ENCODE assay signal across 17 mouse cellular contexts in genomic region chr16:44722666-44723065, GRCm38 (mm10). TPM values are rescaled to one million over a fixed set of nuclear protein-coding genes. Genes with fewer than 3 reads are reported as not detected.
DNase-seq lines count a peak whose midpoint lies in the region; ATAC-seq and TF ChIP-seq lines count a peak whose summit lies in the region.
"Had no signal": no experiment of that assay in that cellular context is flagged by ENCODE, and none has a peak within 500 bp of the region (broad histone marks: within the 10 kb centered on the region; RNA-seq: fewer than 3 reads in every experiment).

No protein-coding gene starts in this region.

- H3K4me1 ChIP-seq in heart, embryonic 16.5 days (ENCODE audit: control insufficient read depth, insufficient read depth, low read length), result peaks cover 20% of the 10 kb centered on the region
- 0 out of 2 replicates have a peak, but pooled peaks cover 5% of the 10 kb centered on the region for H3K4me1 ChIP-seq in kidney, postnatal 0 days (replicated peaks; ENCODE audit: insufficient read depth, low read length)
- 0 out of 2 replicates have a peak, but pooled peaks cover 5% of the 10 kb centered on the region for H3K4me1 ChIP-seq in stomach, embryonic 15.5 days
- H3K4me1 ChIP-seq in stomach, postnatal 0 days (replicated peaks; ENCODE audit: control insufficient read depth, insufficient read depth), result no peaks in the 10 kb centered on the region

- no peaks in the 10 kb centered on the region; the same call in 1 of the 2 replicates for H3K36me3 ChIP-seq in heart, embryonic 16.5 days (ENCODE audit: control insufficient read depth, insufficient read depth)
- H3K36me3 ChIP-seq in kidney, postnatal 0 days (ENCODE audit: insufficient read depth, low read length), result no peaks in the 10 kb centered on the region
- no peaks in the 10 kb centered on the region for H3K36me3 ChIP-seq in stomach, embryonic 15.5 days
- peaks cover 2% of the 10 kb centered on the region; the same call in 1 of the 2 replicates for H3K36me3 ChIP-seq in stomach, postnatal 0 days (ENCODE audit: control insufficient read depth, insufficient read depth, low read length)

- intact Hi-C loops in heart, postnatal 36 days (cut with DNase I), result loop anchor here (10.0 kb wide), 1 partner anchor 372 kb away; the partner anchor contains the start of gene Ccdc80

- no peak for TF ChIP-seq EP300 in stomach, postnatal 0 days (optimal IDR thresholded peaks at IDR 0.05)

- H3K4me3 ChIP-seq in heart, embryonic 16.5 days (ENCODE audit: low read length), result no peak overlapping the region
- no peak overlapping the region for H3K4me3 ChIP-seq in kidney, postnatal 0 days (replicated peaks; ENCODE audit: low read depth, low read length)
- H3K4me3 ChIP-seq in stomach, embryonic 15.5 days (replicated peaks), result no peak overlapping the region
- H3K4me3 ChIP-seq in stomach, postnatal 0 days (ENCODE audit: low read depth, low read length), result no peak overlapping the region
- H3K4me3 ChIP-seq: forebrain, embryonic 13.5 days; liver, embryonic 15.5 days had no signal

- no peak overlapping the region; the same call in 1 of the 2 replicates for H3K9ac ChIP-seq in heart, embryonic 16.5 days (ENCODE audit: low read length)
- H3K9ac ChIP-seq in kidney, postnatal 0 days (ENCODE audit: low read depth, low read length), result no peak overlapping the region
- H3K9ac ChIP-seq in stomach, embryonic 15.5 days, result no peak overlapping the region
- H3K9ac ChIP-seq in stomach, postnatal 0 days (ENCODE audit: low read length), result no peak overlapping the region
- H3K9ac ChIP-seq: forebrain, embryonic 13.5 days; hindbrain, embryonic 13.5 days; liver, embryonic 15.5 days had no signal

- DNase-seq in heart, postnatal 36 days, result no peak
- DNase-seq in kidney, postnatal 0 days (ENCODE audit: low spot score), result peak; percentile 63
- no peak for DNase-seq in kidney, adult 18-20 months
- DNase-seq in stomach, postnatal 0 days (ENCODE audit: low spot score), result no peak
- no peak for DNase-seq in natural killer cell, adult 2 months (ENCODE audit: low spot score in 2 of 2)
- DNase-seq: adrenal gland, postnatal 25 days; cerebellum, adult 8-10 months; gastrocnemius, postnatal 36 days; retina, postnatal 1 day had no signal

- no peak for ATAC-seq in heart, embryonic 16.5 days (replicated peaks; ENCODE audit: extremely low read depth, insufficient read depth, low FRiP score)
- ATAC-seq in kidney, postnatal 0 days (replicated peaks; ENCODE audit: low FRiP score, low read depth), result no peak
- no peak for ATAC-seq in stomach, embryonic 15.5 days (ENCODE audit: insufficient read depth, low FRiP score, low read depth)
- no peak for ATAC-seq in stomach, postnatal 0 days (ENCODE audit: low FRiP score, low TSS enrichment)
- ATAC-seq: CD4-positive, CD25-positive, alpha-beta regulatory T cell, adult 4 months; forebrain, embryonic 13.5 days had no signal

- no peaks in the 10 kb centered on the region for H3K27me3 ChIP-seq in heart, embryonic 16.5 days (ENCODE audit: control insufficient read depth, insufficient read depth, low read length)
- no peaks in the 10 kb centered on the region for H3K27me3 ChIP-seq in kidney, postnatal 0 days (ENCODE audit: insufficient read depth, low read length)
- H3K27me3 ChIP-seq in stomach, embryonic 15.5 days (replicated peaks), result no peaks in the 10 kb centered on the region
- H3K27me3 ChIP-seq in stomach, postnatal 0 days (ENCODE audit: control insufficient read depth, insufficient read depth, low read length), result no peaks in the 10 kb centered on the region
- H3K27me3 ChIP-seq: forebrain, embryonic 13.5 days; hindbrain, embryonic 13.5 days; liver, embryonic 15.5 days; megakaryocyte, embryonic 14.5 days had no signal

- H3K4me2 ChIP-seq in heart, embryonic 16.5 days (ENCODE audit: low read depth, low read length), result peak overlapping the region; percentile 15; the same call in 1 of the 2 replicates
- peak overlapping the region; percentile 8; the same call in 1 of the 2 replicates for H3K4me2 ChIP-seq in kidney, postnatal 0 days (ENCODE audit: low read length)
- no peak overlapping the region for H3K4me2 ChIP-seq in stomach, embryonic 15.5 days
- no peak overlapping the region for H3K4me2 ChIP-seq in stomach, postnatal 0 days (replicated peaks; ENCODE audit: low read depth)

- no peak for TF ChIP-seq CTCF in kidney, postnatal 0 days (IDR thresholded peaks at IDR 0.05; ENCODE audit: low read depth)
- TF ChIP-seq CTCF in stomach, postnatal 0 days (IDR thresholded peaks at IDR 0.05; ENCODE audit: low read depth), result no peak

- 52% methylated on average over 2 of the region's 2 CpGs for WGBS in heart, embryonic 16.5 days
- 49% methylated on average over 2 of the region's 2 CpGs for WGBS in kidney, postnatal 0 days
- WGBS in stomach, embryonic 15.5 days, result 72% methylated on average over 2 of the region's 2 CpGs
- 79% methylated on average over 2 of the region's 2 CpGs for WGBS in stomach, postnatal 0 days

- H3K27ac ChIP-seq in heart, embryonic 16.5 days (ENCODE audit: low read length), result peak overlapping the region; percentile 31
- H3K27ac ChIP-seq in kidney, postnatal 0 days, result peak overlapping the region; percentile 38; the same call in 1 of the 2 replicates
- H3K27ac ChIP-seq in stomach, embryonic 15.5 days, result 0 out of 2 replicates have a peak overlapping the region, but pooled peaks have one; percentile 46
- no peak overlapping the region for H3K27ac ChIP-seq in stomach, postnatal 0 days (replicated peaks)
- H3K27ac ChIP-seq: forebrain, embryonic 13.5 days; hindbrain, embryonic 13.5 days; liver, embryonic 15.5 days had no signal

- H3K9me3 ChIP-seq in heart, embryonic 16.5 days (replicated peaks; ENCODE audit: control insufficient read depth, low read length), result no peaks in the 10 kb centered on the region
- no peaks in the 10 kb centered on the region for H3K9me3 ChIP-seq in kidney, postnatal 0 days (replicated peaks; ENCODE audit: low read length)
- no peaks in the 10 kb centered on the region for H3K9me3 ChIP-seq in stomach, embryonic 15.5 days
- no peaks in the 10 kb centered on the region for H3K9me3 ChIP-seq in stomach, postnatal 0 days (ENCODE audit: control insufficient read depth, low read length)
- H3K9me3 ChIP-seq: forebrain, embryonic 13.5 days; hindbrain, embryonic 13.5 days; liver, embryonic 15.5 days; megakaryocyte, embryonic 14.5 days had no signal

RNA-seq across cellular contexts. Expression of gene Nepro, which starts 1.4 kb away (rescaled TPM):
- polyA plus RNA-seq in heart, embryonic 16.5 days (2015; fragmentation: Nextera tagmentation; extraction: Ambion mirVana), result 3.6 and 4.3 TPM in 2 replicates
- 1 to 10 TPM; 5.1 to 5.7 TPM for total RNA-seq in heart, postnatal 36 days (2021)
- 5.1 and 5.3 TPM in 2 replicates for polyA plus RNA-seq in kidney, postnatal 0 days (2015; fragmentation: Nextera tagmentation; extraction: Ambion mirVana)
- 7.7 and 8.6 TPM in 2 replicates for polyA plus RNA-seq in stomach, embryonic 15.5 days (2015; fragmentation: Nextera tagmentation; extraction: Ambion mirVana)
- 2.8 and 3.2 TPM in 2 replicates for polyA plus RNA-seq in stomach, postnatal 0 days (2015; fragmentation: Nextera tagmentation; extraction: Ambion mirVana)

RNA-seq across cellular contexts. Expression of gene Gtpbp8, which starts 23.5 kb away (rescaled TPM):
- polyA plus RNA-seq in heart, embryonic 16.5 days (2015; fragmentation: Nextera tagmentation; extraction: Ambion mirVana), result 20.9 and 21.7 TPM in 2 replicates
- total RNA-seq in heart, postnatal 36 days (2021), result 10 to 100 TPM; 10.1 to 10.2 TPM
- polyA plus RNA-seq in kidney, postnatal 0 days (2015; fragmentation: Nextera tagmentation; extraction: Ambion mirVana), result 30.5 and 30.6 TPM in 2 replicates
- 29.0 and 30.8 TPM in 2 replicates for polyA plus RNA-seq in stomach, embryonic 15.5 days (2015; fragmentation: Nextera tagmentation; extraction: Ambion mirVana)
- 17.6 and 19.8 TPM in 2 replicates for polyA plus RNA-seq in stomach, postnatal 0 days (2015; fragmentation: Nextera tagmentation; extraction: Ambion mirVana)

RNA-seq across cellular contexts. Expression of gene Cd200r1, which starts 42.9 kb away (rescaled TPM):
- 1.2 and 1.4 TPM in 2 replicates for polyA plus RNA-seq in heart, embryonic 16.5 days (2015; fragmentation: Nextera tagmentation; extraction: Ambion mirVana)
- under 1 TPM in 1 of 2 experiments, not detected in 1; 0.41 TPM for total RNA-seq in heart, postnatal 36 days (2021)
- polyA plus RNA-seq in kidney, postnatal 0 days (2015; fragmentation: Nextera tagmentation; extraction: Ambion mirVana), result 0.69 and 0.97 TPM in 2 replicates
- polyA plus RNA-seq in stomach, embryonic 15.5 days (2015; fragmentation: Nextera tagmentation; extraction: Ambion mirVana), result 1.3 and 1.7 TPM in 2 replicates
- 0.75 and 1.1 TPM in 2 replicates for polyA plus RNA-seq in stomach, postnatal 0 days (2015; fragmentation: Nextera tagmentation; extraction: Ambion mirVana)
- total RNA-seq: adrenal gland, postnatal 25 days; midbrain, postnatal 0 days had no signal

Comparison
In these comparisons a context has a peak if more than half of its experiments do, and no peak if none do; other contexts are left out.
1. H3K4me2 ChIP-seq: peak in heart, embryonic 16.5 days (single experiment) and kidney, postnatal 0 days (single experiment); none in stomach, embryonic 15.5 days (single experiment) and stomach, postnatal 0 days (single experiment).